Mouse (Mus musculus) intestine, postnatal 0 days (tissue): ENCODE measurements around the gene Dtnbp1. TPM values are rescaled to one million over a fixed set of nuclear protein-coding genes. Genes with fewer than 3 reads are reported as not detected.

Experiments used
- ATAC-seq: fragments of 200-750 bp; cut with Nextera tagmentation; 2 replicates; pipeline ENCODE4 v1.8.0; 2017; ENCODE audit warnings: mild to moderate bottlenecking, moderate TSS enrichment, moderate library complexity
- H3K27ac ChIP-seq: fragments of 300-500 bp; sonication (generic); 2 replicates; pipeline ENCODE4 v1.5.1; 2014; ENCODE audit warnings: mild to moderate bottlenecking, low read depth, low read length, moderate library complexity
- H3K27me3 ChIP-seq: fragments of 300-500 bp; sonication (generic); replicated peaks from 2 replicates; pipeline ENCODE4 v1.6.1; 2014; ENCODE audit warnings: low read length, mixed read lengths; ENCODE audit not compliant: control insufficient read depth, insufficient read depth
- H3K36me3 ChIP-seq: fragments of 300-500 bp; sonication (generic); 2 replicates; pipeline ENCODE4 v1.6.1; 2014; ENCODE audit warnings: mild to moderate bottlenecking, moderate library complexity; ENCODE audit not compliant: control insufficient read depth, insufficient read depth
- H3K4me1 ChIP-seq: fragments of 300-500 bp; sonication (generic); replicated peaks from 2 replicates; pipeline ENCODE4 v1.6.1; 2014; ENCODE audit warnings: antibody characterized with exemption, low read length, mixed read lengths; ENCODE audit not compliant: control insufficient read depth, insufficient read depth
- H3K4me2 ChIP-seq: fragments of 300-500 bp; sonication (generic); replicated peaks from 2 replicates; pipeline ENCODE4 v1.6.1; 2014; ENCODE audit warnings: low read depth, mild to moderate bottlenecking, moderate library complexity
- H3K4me3 ChIP-seq: fragments of 300-500 bp; sonication (generic); 2 replicates; pipeline ENCODE4 v1.5.1; 2014; ENCODE audit warnings: low read depth, low read length
- H3K9ac ChIP-seq: fragments of 300-500 bp; sonication (generic); 2 replicates; pipeline ENCODE4 v1.6.1; 2014; ENCODE audit warnings: mild to moderate bottlenecking, low read depth, low read length
- H3K9me3 ChIP-seq: fragments of 300-500 bp; sonication (generic); 2 replicates; pipeline ENCODE4 v1.6.1; 2016; ENCODE audit warnings: mixed run types; ENCODE audit not compliant: control insufficient read depth
- CTCF ChIP-seq: sonication (generic); IDR thresholded peaks from 2 replicates; pipeline ENCODE4 v1.5.1; 2016; ENCODE audit warnings: low read depth, mild to moderate bottlenecking, control low read depth, antibody characterized with exemption, moderate library complexity
- WGBS: fragments of 180-500 bp; shearing (Covaris S2); extraction: QIAGEN DNeasy Blood & Tissue Kit; methylation state at CpG from one replicate; pipeline ENCODE4 v1.1.7; 2014; 5-methylcytosine and 5-hydroxymethylcytosine counted together
- polyA plus RNA-seq: library from polyadenylated mRNA; unstranded; fragments of >200 nt; fragmentation: Nextera tagmentation; extraction: Ambion mirVana; gene quantifications from 2 replicates; pipeline ENCODE4 v1.2.1, GENCODE M21; 2015

Dtnbp1 gene
- polyA plus RNA-seq, 1 experiment from 2014 or later, result 65.2 TPM

DNA sequence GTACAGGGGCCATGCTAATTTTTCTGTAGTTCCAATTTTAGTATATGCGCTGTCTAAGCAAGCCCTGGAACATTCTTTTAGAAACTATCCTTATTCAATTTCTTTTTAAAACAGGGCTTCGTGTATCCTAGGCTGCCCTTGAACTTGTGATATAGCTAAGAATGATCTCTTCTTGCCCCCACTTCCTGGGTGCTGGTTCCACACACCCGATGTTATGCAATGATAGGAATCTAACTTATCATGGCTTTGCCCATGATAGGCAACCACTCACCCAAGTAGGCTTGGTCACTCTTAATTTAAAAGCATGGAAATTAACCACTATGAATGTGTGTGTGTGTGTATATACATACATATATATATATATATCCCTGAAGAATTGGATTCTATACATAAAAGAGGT lies 24.3 kb upstream of the Dtnbp1 start:
- Histone ChIP-seq H3K4me1 (no peaks in the 10 kb centered on the region), H3K4me3 (no peak overlapping the region), H3K4me2 (no peak overlapping the region), H3K9ac (no peak overlapping the region), H3K27ac (no peak overlapping the region), H3K36me3 (no peaks in the 10 kb centered on the region), H3K27me3 (no peaks in the 10 kb centered on the region), H3K9me3 (no peaks in the 10 kb centered on the region)
- no peak for ATAC-seq
- TF ChIP-seq CTCF, result no peak
- WGBS, result 81% methylated on average over 3 of the region's 3 CpGs

DNA sequence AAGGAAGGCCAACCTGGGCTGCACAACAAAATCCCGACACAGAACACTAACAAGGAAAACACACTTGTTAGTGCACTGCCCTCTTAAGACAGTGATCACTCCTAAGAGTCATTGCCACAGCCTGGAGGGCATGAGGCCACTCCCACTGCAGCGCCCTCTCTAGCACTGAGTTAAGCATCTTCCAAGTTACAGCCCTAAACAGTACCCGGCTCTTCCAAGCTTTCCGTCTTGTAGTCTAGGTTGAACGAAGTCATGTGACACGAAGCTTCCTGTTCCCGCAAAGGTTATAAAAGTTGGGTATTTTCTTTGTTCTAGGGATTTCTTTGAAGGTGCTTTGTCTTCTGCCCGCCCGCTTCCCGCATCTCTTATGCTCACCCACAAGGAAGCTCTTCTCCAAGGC lies 22.9 kb upstream of the Dtnbp1 start:
- H3K9me3 ChIP-seq, result no peaks in the 10 kb centered on the region
- no peak for TF ChIP-seq CTCF
- H3K4me3 ChIP-seq, result no peak overlapping the region
- 70% methylated on average over 10 of the region's 10 CpGs for WGBS
- no peaks in the 10 kb centered on the region for H3K36me3 ChIP-seq
- no peak overlapping the region for H3K4me2 ChIP-seq
- no peaks in the 10 kb centered on the region for H3K27me3 ChIP-seq
- no peak overlapping the region for H3K27ac ChIP-seq
- ATAC-seq, result no peak
- no peak overlapping the region for H3K9ac ChIP-seq
- H3K4me1 ChIP-seq, result no peaks in the 10 kb centered on the region

DNA sequence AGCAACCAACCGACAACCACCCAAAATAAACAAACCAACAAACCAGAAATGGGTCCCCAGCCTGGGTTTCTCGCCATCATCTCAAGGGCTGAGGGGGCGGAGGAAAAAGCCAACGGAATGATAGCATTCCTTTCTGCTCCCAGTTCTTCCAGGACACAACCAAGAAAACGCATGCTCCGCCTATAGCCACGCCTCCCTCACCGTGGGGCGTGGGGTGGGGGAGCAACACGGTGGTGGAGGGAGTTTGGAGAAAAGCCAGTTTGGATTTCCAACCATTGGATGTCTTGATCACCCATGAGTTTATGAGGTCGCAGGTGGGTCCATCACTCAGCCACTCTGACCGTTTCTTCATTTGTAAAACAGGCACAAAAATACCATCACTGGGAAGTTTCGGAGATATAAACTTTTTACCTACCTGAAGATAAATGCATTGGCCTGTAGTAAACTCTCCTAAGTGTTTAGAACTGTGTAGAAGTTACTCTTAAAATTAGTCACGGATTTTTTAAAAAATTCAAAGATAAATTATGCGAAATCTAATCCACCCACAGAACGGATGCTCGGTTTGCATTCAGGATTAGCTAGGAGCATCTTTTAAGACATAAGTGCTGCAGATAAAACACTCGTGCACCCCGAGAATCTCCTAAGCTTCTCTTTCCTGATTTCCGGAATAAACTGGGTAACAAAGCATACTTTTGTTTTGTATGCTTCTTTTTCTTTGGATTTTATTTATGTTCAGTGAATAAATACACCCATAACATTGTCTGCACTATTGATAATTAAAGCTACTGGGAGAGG lies 21.6 kb upstream of the Dtnbp1 start:
- WGBS, result 77% methylated on average over 20 of the region's 20 CpGs

DNA sequence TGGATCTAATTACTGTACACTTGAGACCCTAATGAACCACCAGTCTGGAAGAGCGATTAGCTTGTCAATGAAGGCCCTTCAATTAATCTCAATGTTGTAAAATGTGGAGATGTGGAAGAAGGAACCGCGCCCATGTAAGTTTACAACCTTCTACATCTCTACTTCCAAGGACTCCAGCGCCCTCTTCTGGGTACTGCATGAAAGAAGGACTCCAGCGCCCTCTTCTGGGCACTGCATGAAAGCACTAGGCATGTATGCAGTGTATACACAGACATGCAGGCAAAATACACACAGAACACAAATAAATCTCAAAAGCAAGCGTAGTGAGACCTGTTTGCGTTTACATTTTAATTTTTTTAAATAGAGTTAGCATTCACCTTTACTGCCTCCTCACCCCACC lies 6.2 kb upstream of the Dtnbp1 start:
- Histone ChIP-seq H3K36me3 (no peaks in the 10 kb centered on the region), H3K9ac (no peak overlapping the region), H3K9me3 (no peaks in the 10 kb centered on the region), H3K4me1 (no peaks in the 10 kb centered on the region), H3K27ac (no peak overlapping the region), H3K4me3 (no peak overlapping the region), H3K4me2 (no peak overlapping the region), H3K27me3 (no peaks in the 10 kb centered on the region)
- no peak for ATAC-seq
- 85% methylated on average over 7 of the region's 7 CpGs for whole genome bisulfite sequencing
- TF ChIP-seq CTCF, result peak; percentile 81

More for the DNA sequence above, 21.6 kb upstream of the Dtnbp1 start:
- Histone ChIP-seq H3K9ac (no peak overlapping the region), H3K4me1 (no peaks in the 10 kb centered on the region), H3K4me2 (no peak overlapping the region), H3K27me3 (no peaks in the 10 kb centered on the region), H3K27ac (no peak overlapping the region), H3K4me3 (no peak overlapping the region), H3K9me3 (no peaks in the 10 kb centered on the region), H3K36me3 (no peaks in the 10 kb centered on the region)
- TF ChIP-seq CTCF, result no peak
- no peak for ATAC-seq

- Histone ChIP-seq H3K36me3 (no peaks in the 10 kb centered on the region), H3K4me1 (no peaks in the 10 kb centered on the region), H3K27me3 (no peaks in the 10 kb centered on the region), H3K9me3 (no peaks in the 10 kb centered on the region), H3K4me3 (no peak overlapping the region), H3K4me2 (no peak overlapping the region), H3K9ac (no peak overlapping the region), H3K27ac (no peak overlapping the region)
- TF ChIP-seq CTCF, result no peak
- 80% methylated on average over 6 of the region's 6 CpGs for WGBS
- no peak for ATAC-seq
Observed at GRCm38 (mm10) chr13:45007726-45008125, 5.8 kb upstream of the Dtnbp1 start.

DNA sequence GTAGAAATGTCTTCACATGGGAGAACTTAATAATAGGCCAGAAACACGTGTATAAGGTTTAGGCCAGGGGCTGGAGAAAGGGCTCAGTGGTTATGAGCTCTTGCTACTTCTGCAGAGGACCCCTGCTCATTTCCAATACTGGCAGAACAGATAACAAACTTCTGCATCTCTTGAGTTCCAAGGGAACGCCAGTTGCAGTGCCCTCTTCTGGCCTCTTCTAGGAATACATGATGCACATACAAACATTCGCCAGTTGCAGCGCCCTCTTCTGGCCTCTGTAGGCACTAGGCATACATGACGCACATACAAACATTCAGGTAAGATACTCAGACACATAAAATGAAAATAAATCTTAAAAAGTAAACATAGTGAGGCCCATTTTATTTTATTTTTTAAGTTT lies 4.5 kb upstream of the Dtnbp1 start:
- no peak for ATAC-seq
- H3K4me3 ChIP-seq, result no peak overlapping the region
- WGBS, result 78% methylated on average over 5 of the region's 5 CpGs

More for the DNA sequence above, 4.5 kb upstream of the Dtnbp1 start:
- Histone ChIP-seq H3K27ac (no peak overlapping the region), H3K9ac (no peak overlapping the region), H3K27me3 (no peaks in the 10 kb centered on the region), H3K9me3 (no peaks in the 10 kb centered on the region), H3K4me1 (no peaks in the 10 kb centered on the region), H3K36me3 (no peaks in the 10 kb centered on the region), H3K4me2 (no peak overlapping the region)
- TF ChIP-seq CTCF, result peak; percentile 65
